Mouse (Mus musculus) megakaryocyte, embryonic 14.5 days (primary cell): Measurements from ENCODE around the gene Rplp1.

Experiments
- FLI1 ChIP-seq: IDR thresholded peaks from 2 replicates; pipeline ENCODE4 v1.6.1; 2012; ENCODE audit warnings: low read length, inconsistent platforms, mixed read lengths
- GATA1 ChIP-seq: IDR thresholded peaks from 3 replicates; pipeline ENCODE4 v1.6.1; 2012; ENCODE audit warnings: mixed read lengths, low read length, inconsistent platforms, borderline replicate concordance

DNA sequence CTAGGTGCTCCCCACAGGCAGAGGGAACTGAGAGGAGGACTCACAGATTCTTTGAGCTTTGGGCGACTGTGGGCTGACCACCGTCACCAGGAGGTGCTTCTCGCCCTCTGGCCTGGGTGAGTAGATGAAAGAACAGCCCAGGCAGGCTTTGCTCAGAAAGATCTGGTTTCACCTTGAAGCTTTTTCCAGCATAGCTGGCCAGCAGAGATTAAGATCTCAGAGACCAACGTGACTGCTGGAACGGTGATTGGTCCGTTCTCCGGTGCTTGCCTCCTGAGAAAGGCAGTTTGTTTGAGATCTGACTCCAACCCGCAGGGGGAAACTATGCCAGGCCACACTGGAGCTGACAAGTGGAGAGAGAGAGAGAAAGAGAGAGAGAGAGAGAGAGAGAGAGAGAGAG, 19.3 kb downstream of the Rplp1 start:
- no peak for TF ChIP-seq GATA1
- no peak for TF ChIP-seq FLI1
